Mouse (Mus musculus): Measurements from ENCODE around the gene Lrrc25. TPM values are rescaled to one million over a fixed set of nuclear protein-coding genes. Genes with fewer than 3 reads are reported as not detected.
A peak's percentile ranks its signal among the peaks of the same experiment; 100 is the strongest.

Lrrc25 gene
- total and polyA plus RNA-seq, 2 experiments = 1.4 to 7.0 TPM

GRCm38 (mm10) chr8:70601271-70601649 lies 14.7 kb upstream of the Lrrc25 start:
- 6% methylated on average over 26 of the region's 26 CpGs for WGBS
- no peaks in the 10 kb centered on the region for H3K4me1 ChIP-seq (ENCODE audit: control insufficient read depth, insufficient read depth, low read length)
- TF ChIP-seq CTCF (IDR thresholded peaks at IDR 0.05; ENCODE audit: low read depth, low read length) (no peak), POLR2A (IDR thresholded peaks at IDR 0.05; ENCODE audit: extremely low read depth, insufficient read depth, low read length) (no peak)
- H3K27ac ChIP-seq (replicated peaks; ENCODE audit: insufficient read depth, low read depth, low read length) = no peak overlapping the region
- no peak for DNase-seq (ENCODE audit: extremely low read depth, low read depth, low spot score)
- no peaks in the 10 kb centered on the region for H3K27me3 ChIP-seq (ENCODE audit: control insufficient read depth, insufficient read depth, low read length)
- H3K9ac ChIP-seq (ENCODE audit: low read depth, low read length) = no peak overlapping the region
- H3K79me2 ChIP-seq (ENCODE audit: control insufficient read depth, insufficient read depth, low read length) = no peaks in the 10 kb centered on the region
- H3K4me3 ChIP-seq (ENCODE audit: insufficient read depth, low read depth, low read length) = no peak overlapping the region
- H3K36me3 ChIP-seq (ENCODE audit: control insufficient read depth, insufficient read depth, low read length) = no peaks in the 10 kb centered on the region

- no peak for TF ChIP-seq POLR2A (IDR thresholded peaks at IDR 0.05; ENCODE audit: extremely low read depth, insufficient read depth, low read length)
- no peak for TF ChIP-seq CTCF (IDR thresholded peaks at IDR 0.05; ENCODE audit: low read depth, low read length)
- H3K27me3 ChIP-seq (ENCODE audit: control insufficient read depth, insufficient read depth, low read length) = no peaks in the 10 kb centered on the region
- H3K79me2 ChIP-seq (ENCODE audit: control insufficient read depth, insufficient read depth, low read length) = no peaks in the 10 kb centered on the region
- WGBS = 94% methylated on average over 13 of the region's 13 CpGs
- DNase-seq (ENCODE audit: extremely low read depth, low read depth, low spot score) = no peak
- no peak overlapping the region for H3K27ac ChIP-seq (replicated peaks; ENCODE audit: insufficient read depth, low read depth, low read length)
- H3K4me1 ChIP-seq (ENCODE audit: control insufficient read depth, insufficient read depth, low read length) = no peaks in the 10 kb centered on the region
- H3K36me3 ChIP-seq (ENCODE audit: control insufficient read depth, insufficient read depth, low read length) = no peaks in the 10 kb centered on the region
- no peak overlapping the region for H3K9ac ChIP-seq (ENCODE audit: low read depth, low read length)
- no peak overlapping the region for H3K4me3 ChIP-seq (ENCODE audit: insufficient read depth, low read depth, low read length)
These were observed 13.7 kb upstream of the Lrrc25 start for GRCm38 (mm10) chr8:70602139-70602811.

GRCm38 (mm10) chr8:70604558-70604957 lies 11.4 kb upstream of the Lrrc25 start:
- 91% methylated on average over 7 of the region's 7 CpGs for WGBS

DNA sequence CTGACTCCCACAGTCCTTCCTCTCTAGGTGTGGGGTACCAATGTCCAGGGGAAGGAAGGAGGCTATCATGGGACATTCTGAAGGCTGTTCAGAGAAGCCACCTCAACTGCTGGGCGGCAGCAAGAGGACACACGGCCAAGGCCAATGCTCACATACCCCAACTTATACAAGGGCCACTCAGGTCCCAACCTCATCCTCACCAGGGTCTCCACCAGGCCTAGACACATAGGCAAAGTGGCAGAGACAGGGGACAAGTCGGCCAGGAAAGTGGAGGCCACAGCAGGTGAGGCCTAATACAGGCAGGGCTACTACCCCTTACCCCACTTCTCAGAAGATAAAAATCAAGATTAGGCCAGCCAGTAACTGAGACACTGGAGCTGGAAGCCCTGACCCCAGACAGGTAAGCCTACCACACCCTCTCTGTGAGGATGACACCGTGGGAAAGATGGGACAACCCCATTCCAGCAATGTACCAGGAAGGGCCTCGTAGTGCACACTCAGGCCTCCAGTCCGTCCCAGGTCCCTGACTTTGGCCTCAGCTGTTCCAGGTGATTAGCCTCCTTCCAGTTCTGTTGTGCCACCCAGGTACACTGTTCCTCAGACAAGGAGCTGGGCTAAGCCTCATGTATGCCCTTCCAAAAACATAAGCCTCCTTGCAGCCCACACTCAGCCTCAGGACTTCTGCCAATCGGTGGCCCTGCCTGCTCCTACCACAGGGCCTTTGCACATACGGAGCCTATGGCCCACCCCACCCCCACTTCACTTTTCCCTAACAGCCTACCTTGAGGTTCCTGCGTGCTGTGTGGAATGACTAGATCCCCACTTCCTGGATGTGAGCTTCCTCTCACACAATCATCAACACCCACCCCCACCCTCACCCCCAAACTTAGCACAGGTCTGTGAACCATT lies 9.8 kb upstream of the Lrrc25 start:
- Histone ChIP-seq H3K79me2 (ENCODE audit: control insufficient read depth, insufficient read depth, low read length) (peaks cover 2% of the 10 kb centered on the region; the same call in 1 of the 2 replicates), H3K27me3 (ENCODE audit: control insufficient read depth, insufficient read depth, low read length) (peaks cover 3% of the 10 kb centered on the region; the same call in 1 of the 2 replicates), H3K27ac (replicated peaks; ENCODE audit: insufficient read depth, low read depth, low read length) (no peak overlapping the region), H3K4me1 (ENCODE audit: control insufficient read depth, insufficient read depth, low read length) (peaks cover 4% of the 10 kb centered on the region; the same call in 1 of the 2 replicates), H3K4me3 (ENCODE audit: insufficient read depth, low read depth, low read length) (no peak overlapping the region), H3K9ac (ENCODE audit: low read depth, low read length) (no peak overlapping the region), H3K36me3 (ENCODE audit: control insufficient read depth, insufficient read depth, low read length) (no peaks in the 10 kb centered on the region)
- no peak for TF ChIP-seq CTCF (IDR thresholded peaks at IDR 0.05; ENCODE audit: low read depth, low read length)
- TF ChIP-seq POLR2A (IDR thresholded peaks at IDR 0.05; ENCODE audit: extremely low read depth, insufficient read depth, low read length) = no peak
- WGBS = 90% methylated on average over 9 of the region's 9 CpGs
- no peak for DNase-seq (ENCODE audit: extremely low read depth, low read depth, low spot score)

More at GRCm38 (mm10) chr8:70604558-70604957, 11.4 kb upstream of the Lrrc25 start:
- H3K36me3 ChIP-seq (ENCODE audit: control insufficient read depth, insufficient read depth, low read length) = no peaks in the 10 kb centered on the region
- no peak overlapping the region for H3K9ac ChIP-seq (ENCODE audit: low read depth, low read length)
- peaks cover 2% of the 10 kb centered on the region; the same call in 1 of the 2 replicates for H3K79me2 ChIP-seq (ENCODE audit: control insufficient read depth, insufficient read depth, low read length)
- peaks cover 3% of the 10 kb centered on the region; the same call in 1 of the 2 replicates for H3K27me3 ChIP-seq (ENCODE audit: control insufficient read depth, insufficient read depth, low read length)
- TF ChIP-seq CTCF (IDR thresholded peaks at IDR 0.05; ENCODE audit: low read depth, low read length) = no peak
- no peak for TF ChIP-seq POLR2A (IDR thresholded peaks at IDR 0.05; ENCODE audit: extremely low read depth, insufficient read depth, low read length)
- no peak overlapping the region for H3K27ac ChIP-seq (replicated peaks; ENCODE audit: insufficient read depth, low read depth, low read length)
- peaks cover 2% of the 10 kb centered on the region; the same call in 1 of the 2 replicates for H3K4me1 ChIP-seq (ENCODE audit: control insufficient read depth, insufficient read depth, low read length)
- H3K4me3 ChIP-seq (ENCODE audit: insufficient read depth, low read depth, low read length) = no peak overlapping the region
- no peak for DNase-seq (ENCODE audit: extremely low read depth, low read depth, low spot score)

- no peak overlapping the region for H3K9ac ChIP-seq (ENCODE audit: low read depth, low read length)
- peaks cover 2% of the 10 kb centered on the region; the same call in 1 of the 2 replicates for H3K79me2 ChIP-seq (ENCODE audit: control insufficient read depth, insufficient read depth, low read length)
- H3K4me1 ChIP-seq (ENCODE audit: control insufficient read depth, insufficient read depth, low read length) = peaks cover 4% of the 10 kb centered on the region; the same call in 1 of the 2 replicates
- no peak for TF ChIP-seq CTCF (IDR thresholded peaks at IDR 0.05; ENCODE audit: low read depth, low read length)
- no peak for TF ChIP-seq POLR2A (IDR thresholded peaks at IDR 0.05; ENCODE audit: extremely low read depth, insufficient read depth, low read length)
- 75% methylated on average over 18 of the region's 18 CpGs for WGBS
- no peaks in the 10 kb centered on the region for H3K36me3 ChIP-seq (ENCODE audit: control insufficient read depth, insufficient read depth, low read length)
- no peak overlapping the region for H3K27ac ChIP-seq (replicated peaks; ENCODE audit: insufficient read depth, low read depth, low read length)
- H3K4me3 ChIP-seq (ENCODE audit: insufficient read depth, low read depth, low read length) = peak overlapping the region; percentile 93; the same call in 1 of the 2 replicates
- H3K27me3 ChIP-seq (ENCODE audit: control insufficient read depth, insufficient read depth, low read length) = peaks cover 3% of the 10 kb centered on the region; the same call in 1 of the 2 replicates
- no peak for DNase-seq (ENCODE audit: extremely low read depth, low read depth, low spot score)
These were observed 9.0 kb upstream of the Lrrc25 start for GRCm38 (mm10) chr8:70606780-70607602.

All from liver, adult 2 months (tissue).